Mouse (Mus musculus): ENCODE data around the gene Slc25a34. TPM values are rescaled to one million over a fixed set of nuclear protein-coding genes. Genes with fewer than 3 reads are reported as not detected.
A peak's percentile ranks its signal among the peaks of the same experiment; 100 is the strongest.

Gene Slc25a34
- polyA plus RNA-seq (2015; fragmentation: Nextera tagmentation; extraction: Ambion mirVana): 0.08 TPM in 1 of 2 replicates, not detected in the other

- DNase-seq (ENCODE audit: low spot score): no peak
These were observed at the start of gene Slc25a34 for GRCm38 (mm10) chr4:141623666-141624065. Gene Slc25a34, minus strand, starts transcription at chr4:141623821.

DNA sequence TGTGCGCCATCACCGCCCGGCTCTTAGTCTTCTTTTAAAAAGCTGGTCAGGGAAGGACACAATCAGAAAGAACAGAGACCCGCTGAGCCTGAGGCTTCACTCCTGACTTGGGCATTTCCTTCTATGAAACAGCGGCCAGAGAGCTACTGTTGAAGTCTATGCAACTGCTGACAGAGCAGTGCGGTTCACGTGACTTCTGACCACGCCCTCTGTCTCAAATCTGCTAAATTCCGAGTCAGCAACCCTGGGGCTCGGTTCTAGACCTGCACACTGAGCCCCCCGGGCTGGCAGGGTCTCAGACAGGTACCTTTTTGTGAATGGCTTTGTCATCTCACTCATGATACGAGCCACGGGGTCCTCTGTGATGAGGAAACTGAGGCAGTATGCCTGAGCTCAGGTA, 48.7 kb upstream of the Slc25a34 start:
- no peak for DNase-seq (ENCODE audit: low spot score)

DNA sequence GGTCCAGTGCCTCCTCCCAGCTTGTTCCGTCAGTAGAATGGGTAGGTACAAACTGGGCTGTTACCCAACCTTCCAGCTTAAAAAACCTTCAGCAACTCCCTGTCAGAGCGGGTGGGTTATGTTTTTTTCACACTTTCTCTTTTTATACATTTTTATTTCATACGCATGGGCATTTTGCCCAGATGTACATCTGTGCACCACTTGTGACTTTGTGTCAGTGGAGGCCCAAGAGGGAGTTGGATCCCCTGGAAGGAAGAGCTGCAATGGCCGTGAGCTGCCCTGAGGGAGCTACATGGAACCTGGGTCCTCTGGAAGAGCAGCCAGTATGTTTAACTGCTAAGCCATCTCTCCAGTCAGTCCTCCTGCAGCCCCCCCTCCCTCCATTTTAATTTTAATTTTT, 47.8 kb upstream of the Slc25a34 start:
- DNase-seq (ENCODE audit: low spot score): no peak

- no peak for DNase-seq (ENCODE audit: low spot score)
These were observed 46.5 kb upstream of the Slc25a34 start for GRCm38 (mm10) chr4:141669898-141670712.

DNA sequence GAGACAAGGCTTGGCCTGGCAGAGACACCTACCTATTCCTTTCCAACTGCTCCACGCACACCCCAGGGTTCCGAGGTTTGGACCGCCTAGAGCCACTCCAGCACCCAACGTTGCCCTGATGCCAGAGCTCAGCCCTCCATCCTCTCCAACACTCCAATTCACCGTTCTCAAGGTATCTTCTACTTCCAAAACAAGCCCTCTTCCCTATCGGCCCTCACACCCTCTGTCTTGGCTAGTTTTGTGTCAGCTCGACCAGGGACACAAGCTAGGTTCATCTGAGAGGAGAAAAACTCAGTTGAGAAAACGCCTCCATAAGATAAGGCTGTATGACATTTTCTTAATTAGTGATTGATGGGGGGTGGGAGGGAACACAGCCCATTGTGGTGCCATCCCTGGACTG, 41.2 kb upstream of the Slc25a34 start, which contains the start of gene Plekhm2:
Gene Plekhm2 (minus strand): TSS at position 101 of the 400 bp plus-strand sequence.
- DNase-seq (ENCODE audit: low spot score): no peak

- DNase-seq (ENCODE audit: low spot score): peak; percentile 67
These were observed 40.6 kb upstream of the Slc25a34 start for GRCm38 (mm10) chr4:141664011-141664745.

DNA sequence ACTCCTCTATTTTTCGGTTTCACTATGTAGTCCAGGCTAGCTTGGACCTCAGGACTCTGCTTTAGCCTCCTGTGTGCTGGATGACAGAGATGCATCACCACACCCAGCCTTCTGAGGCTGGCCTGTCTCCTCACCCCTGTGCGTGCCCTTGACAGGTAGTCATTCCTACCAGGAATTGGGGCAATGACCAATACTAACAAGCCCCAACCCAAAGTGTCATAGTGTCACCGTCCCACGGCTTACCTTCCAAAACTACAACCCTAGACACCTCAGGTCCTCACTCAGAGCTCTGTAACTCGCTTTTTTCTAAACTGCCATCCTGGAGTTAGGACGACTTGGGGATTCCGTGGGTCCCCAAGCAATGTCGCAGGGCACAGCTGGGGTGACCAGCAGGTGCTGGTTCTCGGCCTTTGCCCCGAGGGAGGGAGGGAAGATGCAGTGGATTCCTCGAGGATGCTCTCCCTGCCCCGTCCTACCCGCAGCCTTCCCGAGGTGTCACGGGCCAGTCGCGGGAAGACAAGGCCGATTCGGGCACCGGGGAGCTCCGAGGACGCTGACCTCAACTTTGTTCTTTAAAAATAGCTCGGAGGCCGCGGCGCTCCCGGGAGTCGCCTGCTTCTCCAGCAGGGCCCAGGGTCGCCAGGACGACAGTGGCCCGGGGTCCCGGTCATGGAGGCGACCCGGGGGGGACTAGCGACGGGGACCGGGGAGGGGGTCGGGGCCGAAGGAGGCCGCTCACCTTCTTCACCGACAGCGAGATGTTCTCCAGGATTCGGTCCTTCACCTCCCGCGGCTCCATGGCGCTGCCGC, 39.7 kb upstream of the Slc25a34 start:
- DNase-seq (ENCODE audit: low spot score): peak; percentile 9

DNA sequence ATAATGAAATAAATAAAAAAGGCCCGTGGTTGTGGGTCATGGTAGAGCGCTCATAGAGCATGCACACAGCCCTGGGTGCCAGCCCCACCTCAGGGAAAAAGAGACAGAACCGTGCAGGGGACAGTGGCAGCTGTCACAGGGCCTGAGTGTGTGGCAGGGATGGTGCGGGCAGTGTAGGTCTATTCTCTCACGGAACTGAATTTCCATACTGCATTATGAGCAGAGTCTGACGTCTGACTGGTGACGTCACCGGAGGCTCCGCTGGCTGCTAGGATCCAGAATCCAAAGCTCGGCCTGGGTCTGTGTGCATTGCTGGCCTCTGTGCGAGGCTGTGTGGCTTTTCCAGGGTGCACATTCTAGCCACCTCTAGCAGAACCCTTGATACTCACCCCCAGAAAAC, 37.3 kb upstream of the Slc25a34 start:
- no peak for DNase-seq (ENCODE audit: low spot score)

DNA sequence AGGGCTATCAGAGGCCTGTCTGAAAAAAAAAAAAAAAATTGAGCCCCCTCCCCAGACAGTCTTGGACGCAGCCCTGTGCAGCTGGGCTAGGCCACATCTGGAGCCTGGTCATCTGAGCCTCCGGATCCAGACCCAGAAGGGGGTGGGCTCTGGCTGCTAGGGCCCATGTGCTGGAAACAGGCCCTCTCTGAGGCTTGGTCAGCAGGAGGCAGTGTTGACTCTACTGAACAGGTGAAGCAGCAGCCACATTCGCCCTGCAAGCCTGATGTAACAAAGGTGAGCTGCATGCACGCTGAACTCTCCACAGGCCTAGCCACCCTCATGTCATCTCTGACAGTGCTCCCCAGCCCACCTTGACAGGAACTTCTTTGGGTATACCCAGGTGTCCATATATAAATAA, 36.1 kb upstream of the Slc25a34 start:
- DNase-seq (ENCODE audit: low spot score): no peak

- no peak for DNase-seq (ENCODE audit: low spot score)
These were observed 35.3 kb upstream of the Slc25a34 start for GRCm38 (mm10) chr4:141658846-141659484.

GRCm38 (mm10) chr4:141656932-141657331, 33.3 kb upstream of the Slc25a34 start:
- no peak for DNase-seq (ENCODE audit: low spot score)

DNA sequence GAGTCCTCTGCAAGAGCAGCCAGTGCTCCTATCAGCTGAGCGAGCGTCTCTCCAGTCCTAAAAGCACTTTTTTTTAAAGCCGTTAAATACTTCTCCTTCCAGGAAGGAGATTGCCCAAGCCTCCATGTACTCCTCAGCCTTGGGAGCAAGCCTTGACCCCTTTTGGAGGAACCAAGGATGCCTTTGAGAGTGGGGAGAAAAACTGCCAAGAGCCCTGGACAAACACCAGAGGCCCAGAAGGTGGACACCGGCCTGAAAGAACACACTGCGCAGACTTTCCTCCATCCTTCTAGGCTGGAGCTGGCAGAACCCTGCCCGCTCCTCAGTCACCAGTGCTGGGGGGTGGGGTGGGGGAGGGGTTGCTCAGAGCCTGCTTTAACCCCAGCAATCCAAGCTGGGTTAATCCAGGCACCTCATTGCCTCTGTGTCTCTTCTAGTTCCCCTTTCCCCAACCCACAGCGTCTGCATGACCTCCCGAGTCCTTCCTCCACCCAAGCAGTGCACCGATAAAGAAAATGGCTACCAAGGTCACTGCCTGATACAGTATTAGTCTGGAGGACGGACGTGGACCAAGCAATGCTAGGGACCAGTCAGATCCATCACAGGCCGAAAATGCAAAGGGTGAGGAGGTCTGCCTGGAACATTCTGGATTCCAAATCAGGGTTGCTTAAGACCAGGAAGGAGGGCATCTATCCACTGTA, 32.4 kb upstream of the Slc25a34 start:
- DNase-seq (ENCODE audit: low spot score): no peak

GRCm38 (mm10) chr4:141654509-141654908, 30.9 kb upstream of the Slc25a34 start:
- no peak for DNase-seq (ENCODE audit: low spot score)

- DNase-seq (ENCODE audit: low spot score): no peak
These were observed 30.2 kb upstream of the Slc25a34 start for GRCm38 (mm10) chr4:141653813-141654212.

GRCm38 (mm10) chr4:141653044-141653443, 29.4 kb upstream of the Slc25a34 start:
- no peak for DNase-seq (ENCODE audit: low spot score)

- no peak for DNase-seq (ENCODE audit: low spot score)
These were observed 28.3 kb upstream of the Slc25a34 start for GRCm38 (mm10) chr4:141651944-141652343.

DNA sequence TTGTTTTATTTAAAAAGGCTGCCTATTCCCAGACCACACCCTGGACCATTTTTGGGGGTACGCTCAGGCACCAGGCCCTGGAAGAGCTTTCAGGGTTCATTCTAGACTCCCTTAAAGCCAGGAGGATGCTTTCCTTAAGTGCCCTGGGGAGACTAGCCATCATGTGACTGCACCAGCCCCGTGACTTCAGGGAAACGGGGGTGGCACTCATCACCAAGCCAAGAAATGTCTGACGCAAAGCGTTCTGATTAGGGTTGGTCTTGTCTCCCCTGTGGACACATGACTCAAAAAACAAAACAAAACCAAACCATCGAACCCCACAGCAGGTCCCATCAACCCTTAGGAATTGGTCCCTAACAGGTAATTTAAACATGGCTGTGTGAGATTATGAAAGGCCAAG, 27.7 kb upstream of the Slc25a34 start:
- DNase-seq (ENCODE audit: low spot score): no peak

- DNase-seq (ENCODE audit: low spot score): no peak
These were observed 25.6 kb upstream of the Slc25a34 start for GRCm38 (mm10) chr4:141649244-141649643.

GRCm38 (mm10) chr4:141648262-141648661, 24.6 kb upstream of the Slc25a34 start:
- DNase-seq (ENCODE audit: low spot score): no peak

GRCm38 (mm10) chr4:141647187-141647586, 23.6 kb upstream of the Slc25a34 start:
- no peak for DNase-seq (ENCODE audit: low spot score)
